Mouse (Mus musculus) heart, embryonic 10.5 days (tissue): ENCODE results near the gene Ptpn3. TPM values are rescaled to one million over a fixed set of nuclear protein-coding genes. Genes with fewer than 3 reads are reported as not detected.
"Not testable (repeated sequence)": the region's sequence is repeated elsewhere in the genome, so short reads cannot be mapped to it uniquely, and the experiment has no call there.

ENCODE experiments used
- DNase-seq: peaks from one replicate; pipeline ENCODE4 v3.0.0-alpha.2; 2017; ENCODE audit warnings: low spot score
- H3K27ac ChIP-seq: fragments of 300-500 bp; sonication (generic); 2 replicates; pipeline ENCODE4 v1.5.1; 2016; ENCODE audit warnings: mild to moderate bottlenecking
- H3K27me3 ChIP-seq: fragments of 300-500 bp; sonication (generic); 2 replicates; pipeline ENCODE4 v1.6.1; 2016; ENCODE audit warnings: mild to moderate bottlenecking; ENCODE audit not compliant: poor library complexity, insufficient read depth, severe bottlenecking
- H3K36me3 ChIP-seq: fragments of 300-500 bp; sonication (generic); 2 replicates; pipeline ENCODE4 v1.6.1; 2016; ENCODE audit warnings: mild to moderate bottlenecking, moderate library complexity
- H3K4me1 ChIP-seq: fragments of 300-500 bp; sonication (generic); 2 replicates; pipeline ENCODE4 v1.6.1; 2016; ENCODE audit warnings: mild to moderate bottlenecking
- H3K4me3 ChIP-seq: fragments of 300-500 bp; sonication (generic); 2 replicates; pipeline ENCODE4 v1.5.1; 2016; ENCODE audit warnings: mild to moderate bottlenecking, moderate library complexity
- H3K9me3 ChIP-seq: fragments of 300-500 bp; sonication (generic); 2 replicates; pipeline ENCODE4 v1.6.1; 2016; ENCODE audit warnings: mild to moderate bottlenecking, moderate library complexity
- WGBS: fragments of 180-500 bp; shearing (Covaris S2); methylation state at CpG from one replicate; pipeline ENCODE4 v1.1.7; 2016; 5-methylcytosine and 5-hydroxymethylcytosine counted together
- polyA plus RNA-seq: library from polyadenylated mRNA; unstranded; fragments of >200 nt; fragmentation: Nextera tagmentation; extraction: Ambion mirVana; gene quantifications from 2 replicates; pipeline ENCODE4 v1.2.1, GENCODE M21; 2016

The Ptpn3 gene
- polyA plus RNA-seq, 1 experiment from 2014 or later: 1.7 TPM

DNA sequence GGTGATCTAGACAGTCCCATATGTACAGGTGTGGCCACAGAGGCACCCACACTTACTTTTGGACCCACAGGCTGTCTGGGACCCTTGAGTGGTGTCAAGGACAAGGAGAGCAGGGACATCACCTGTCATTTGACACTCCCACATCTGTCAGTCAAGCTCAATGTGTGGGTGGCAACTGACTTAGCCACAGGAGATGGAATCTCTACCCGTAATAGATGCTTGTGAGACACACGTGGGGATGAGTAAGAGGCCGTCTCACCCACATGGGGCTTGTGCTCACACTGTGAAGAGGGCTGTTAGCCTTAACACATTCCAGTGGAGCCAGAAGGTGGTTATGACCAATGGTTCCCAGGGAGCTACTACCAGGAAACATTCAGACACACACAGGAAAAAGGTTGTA is 13.8 kb downstream of the Ptpn3 start:
- DNase-seq: no peak
- H3K27me3 ChIP-seq: 0 out of 2 replicates have a peak, but pooled peaks cover 4% of the 10 kb centered on the region
- H3K4me3 ChIP-seq: no peak overlapping the region
- H3K36me3 ChIP-seq: no peaks in the 10 kb centered on the region
- H3K4me1 ChIP-seq: no peaks in the 10 kb centered on the region
- WGBS: 75% methylated on average over 3 of the region's 3 CpGs
- H3K9me3 ChIP-seq: no peaks in the 10 kb centered on the region; the same call in 1 of the 2 replicates
- no peak overlapping the region for H3K27ac ChIP-seq

- Histone ChIP-seq H3K27ac (no peak overlapping the region), H3K27me3 (no peaks in the 10 kb centered on the region), H3K4me1 (no peaks in the 10 kb centered on the region), H3K36me3 (no peaks in the 10 kb centered on the region), H3K4me3 (no peak overlapping the region), H3K9me3 (no peaks in the 10 kb centered on the region; the same call in 1 of the 2 replicates)
- WGBS: 74% methylated on average over 2 of the region's 2 CpGs
- no peak for DNase-seq
Observed at GRCm38 (mm10) chr4:57285251-57285650, 16.4 kb downstream of the Ptpn3 start.

DNA sequence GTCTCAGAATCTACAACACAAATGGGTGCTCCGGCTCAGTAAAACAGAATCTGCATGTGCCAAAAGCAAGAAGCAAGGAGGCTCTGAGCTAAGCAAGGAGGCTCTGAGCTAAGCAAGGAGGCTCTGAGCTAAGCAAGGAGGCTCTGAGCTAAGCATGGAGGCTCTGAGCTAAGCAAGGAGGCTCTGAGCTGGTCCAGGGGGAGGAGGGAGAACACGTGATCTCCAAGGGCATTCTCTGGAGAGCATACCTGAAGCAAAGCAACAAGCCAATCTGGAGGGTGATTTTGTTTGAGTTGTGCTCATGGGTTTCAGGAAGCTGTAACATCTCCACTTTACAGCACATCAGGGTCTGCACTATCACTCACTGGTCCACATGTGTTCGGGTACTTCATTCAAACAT is 18.4 kb downstream of the Ptpn3 start:
- 69% methylated on average over 3 of the region's 3 CpGs for WGBS
- Histone ChIP-seq H3K4me3 (no peak overlapping the region), H3K4me1 (peaks cover 9% of the 10 kb centered on the region; the same call in 1 of the 2 replicates), H3K9me3 (no peaks in the 10 kb centered on the region; the same call in 1 of the 2 replicates), H3K27me3 (no peaks in the 10 kb centered on the region), H3K36me3 (no peaks in the 10 kb centered on the region), H3K27ac (no peak overlapping the region)
- DNase-seq: no peak

GRCm38 (mm10) chr4:57282630-57283029 is 19.0 kb downstream of the Ptpn3 start:
- Histone ChIP-seq H3K27ac (no peak overlapping the region), H3K4me3 (no peak overlapping the region), H3K4me1 (peaks cover 9% of the 10 kb centered on the region; the same call in 1 of the 2 replicates), H3K27me3 (no peaks in the 10 kb centered on the region), H3K9me3 (no peaks in the 10 kb centered on the region; the same call in 1 of the 2 replicates), H3K36me3 (no peaks in the 10 kb centered on the region)
- DNase-seq: no peak
- 73% methylated on average over 6 of the region's 6 CpGs for WGBS

DNA sequence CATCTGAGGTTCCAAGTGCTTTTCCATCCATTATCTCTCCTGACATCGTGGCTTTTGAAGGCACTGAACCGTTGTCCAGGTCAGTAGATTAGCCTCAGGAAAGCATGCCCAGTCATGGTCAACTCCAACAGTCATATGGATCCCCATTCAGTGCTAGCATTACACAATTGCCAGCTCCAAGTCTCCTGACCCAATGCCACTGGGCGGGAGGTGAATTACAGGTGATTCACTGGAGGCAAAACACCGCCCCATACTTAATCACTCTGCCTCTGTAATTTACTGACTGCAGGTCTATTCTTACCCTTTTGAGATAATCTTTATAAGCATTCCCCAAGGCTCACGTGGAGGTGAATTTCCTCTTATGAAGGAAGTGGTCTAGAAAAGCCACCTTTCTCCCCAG is 19.5 kb downstream of the Ptpn3 start:
- Histone ChIP-seq H3K9me3 (no peaks in the 10 kb centered on the region), H3K36me3 (no peaks in the 10 kb centered on the region), H3K4me3 (no peak overlapping the region), H3K4me1 (peaks cover 9% of the 10 kb centered on the region; the same call in 1 of the 2 replicates), H3K27ac (no peak overlapping the region), H3K27me3 (no peaks in the 10 kb centered on the region)
- WGBS: 69% methylated on average over 5 of the region's 5 CpGs
- no peak for DNase-seq

GRCm38 (mm10) chr4:57280888-57281287 is 20.7 kb downstream of the Ptpn3 start:
- H3K9me3 ChIP-seq: no peaks in the 10 kb centered on the region
- peaks cover 9% of the 10 kb centered on the region; the same call in 1 of the 2 replicates for H3K4me1 ChIP-seq
- no peak overlapping the region for H3K4me3 ChIP-seq
- no peaks in the 10 kb centered on the region for H3K27me3 ChIP-seq
- no peaks in the 10 kb centered on the region for H3K36me3 ChIP-seq
- DNase-seq: no peak
- WGBS: 76% methylated on average over 5 of the region's 5 CpGs
- no peak overlapping the region for H3K27ac ChIP-seq

DNA sequence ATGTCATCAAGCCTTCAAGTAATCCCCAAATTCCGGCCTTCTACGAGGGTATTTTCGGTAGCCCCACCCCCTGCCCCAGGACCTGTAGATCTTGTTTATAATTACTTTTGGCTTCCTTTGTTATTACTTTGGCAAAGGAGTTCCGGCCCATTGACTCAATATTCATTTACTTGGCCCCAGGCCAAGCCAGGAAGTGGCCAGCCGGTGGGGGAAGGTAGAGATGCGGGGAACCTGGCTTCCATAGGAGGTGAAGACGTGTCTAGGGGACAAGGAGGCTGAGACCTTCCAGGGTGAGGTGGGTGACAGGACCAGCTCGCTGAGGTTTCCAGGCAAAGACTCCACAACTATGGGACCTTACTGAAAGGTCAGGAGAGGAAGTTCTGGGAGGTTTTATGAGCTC is 22.4 kb downstream of the Ptpn3 start:
- H3K27me3 ChIP-seq: no peaks in the 10 kb centered on the region
- 44% methylated on average over 8 of the region's 8 CpGs for WGBS
- H3K36me3 ChIP-seq: no peaks in the 10 kb centered on the region
- no peak overlapping the region for H3K4me3 ChIP-seq
- DNase-seq: no peak
- no peaks in the 10 kb centered on the region for H3K9me3 ChIP-seq
- H3K27ac ChIP-seq: no peak overlapping the region
- H3K4me1 ChIP-seq: peaks cover 9% of the 10 kb centered on the region; the same call in 1 of the 2 replicates

DNA sequence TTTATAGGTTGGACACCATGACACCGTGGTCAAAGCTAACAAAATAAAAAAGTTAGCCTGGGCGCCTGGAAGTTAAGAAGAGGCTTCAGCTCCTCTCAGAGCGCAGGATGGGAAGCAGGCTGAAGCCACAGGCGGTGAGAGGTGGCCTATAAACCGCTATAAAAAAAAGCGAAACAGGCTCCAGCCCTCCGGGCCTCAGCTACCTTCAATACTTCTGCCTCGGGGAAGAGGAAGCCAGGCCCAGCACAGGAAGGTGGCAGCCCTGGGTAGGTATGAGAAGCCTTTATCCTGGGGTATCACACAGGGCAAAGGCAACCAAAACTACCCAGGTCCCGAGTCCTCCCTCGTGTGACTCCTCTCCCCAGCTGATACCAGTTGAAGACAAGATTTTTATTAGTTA is 22.8 kb downstream of the Ptpn3 start:
- no peaks in the 10 kb centered on the region for H3K36me3 ChIP-seq
- no peaks in the 10 kb centered on the region for H3K27me3 ChIP-seq
- no peak for DNase-seq
- H3K4me1 ChIP-seq: peaks cover 10% of the 10 kb centered on the region; the same call in 1 of the 2 replicates
- H3K27ac ChIP-seq: no peak overlapping the region
- no peaks in the 10 kb centered on the region for H3K9me3 ChIP-seq
- H3K4me3 ChIP-seq: no peak overlapping the region
- WGBS: 58% methylated on average over 10 of the region's 10 CpGs

GRCm38 (mm10) chr4:57277671-57278070 is 24.0 kb downstream of the Ptpn3 start:
- Histone ChIP-seq H3K4me3 (no peak overlapping the region), H3K4me1 (peaks cover 15% of the 10 kb centered on the region; the same call in 1 of the 2 replicates), H3K27me3 (0 out of 2 replicates have a peak, but pooled peaks cover 1% of the 10 kb centered on the region), H3K9me3 (no peaks in the 10 kb centered on the region), H3K36me3 (no peaks in the 10 kb centered on the region), H3K27ac (no peak overlapping the region)
- DNase-seq: no peak
- WGBS: 69% methylated on average over 3 of the region's 3 CpGs

GRCm38 (mm10) chr4:57275116-57275743 is 26.4 kb downstream of the Ptpn3 start:
- Histone ChIP-seq H3K27ac (no peak overlapping the region), H3K36me3 (no peaks in the 10 kb centered on the region), H3K4me3 (no peak overlapping the region), H3K27me3 (0 out of 2 replicates have a peak, but pooled peaks cover 8% of the 10 kb centered on the region), H3K4me1 (peaks cover 18% of the 10 kb centered on the region; the same call in 1 of the 2 replicates), H3K9me3 (no peaks in the 10 kb centered on the region)
- peak; percentile 84 for DNase-seq
- 13% methylated on average over 8 of the region's 8 CpGs for WGBS

- Histone ChIP-seq H3K4me1 (peaks cover 13% of the 10 kb centered on the region; the same call in 1 of the 2 replicates), H3K27ac (no peak overlapping the region), H3K9me3 (no peaks in the 10 kb centered on the region), H3K27me3 (0 out of 2 replicates have a peak, but pooled peaks cover 8% of the 10 kb centered on the region), H3K4me3 (no peak overlapping the region), H3K36me3 (no peaks in the 10 kb centered on the region)
- WGBS: 52% methylated on average over 15 of the region's 15 CpGs
- DNase-seq: no peak
Observed at GRCm38 (mm10) chr4:57273532-57274502, 27.8 kb downstream of the Ptpn3 start.

DNA sequence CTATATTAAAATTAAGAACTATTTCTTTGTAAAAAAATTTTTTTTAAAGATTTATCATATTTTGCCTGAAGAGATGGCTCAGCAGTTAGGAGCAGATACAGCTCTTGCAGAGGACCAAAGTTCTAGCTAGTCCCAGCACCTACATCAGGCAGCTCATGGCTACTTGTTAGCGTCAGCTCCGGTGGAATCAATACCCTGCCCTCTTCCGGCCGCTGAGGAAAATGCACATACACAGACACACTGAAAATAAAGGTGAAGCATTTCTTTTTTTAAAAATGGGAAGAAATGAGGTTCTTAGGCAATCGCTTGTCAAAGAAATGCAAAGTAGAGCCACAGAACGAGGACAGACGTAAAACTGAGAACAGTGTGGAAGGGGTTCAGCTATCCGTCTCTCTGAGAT is 30.6 kb downstream of the Ptpn3 start:
- H3K27ac ChIP-seq: no peak overlapping the region
- H3K27me3 ChIP-seq: 0 out of 2 replicates have a peak, but pooled peaks cover 8% of the 10 kb centered on the region
- 74% methylated on average over 8 of the region's 8 CpGs for WGBS
- no peak for DNase-seq
- H3K4me1 ChIP-seq: peaks cover 29% of the 10 kb centered on the region
- H3K4me3 ChIP-seq: no peak overlapping the region
- no peaks in the 10 kb centered on the region for H3K9me3 ChIP-seq
- no peaks in the 10 kb centered on the region for H3K36me3 ChIP-seq

DNA sequence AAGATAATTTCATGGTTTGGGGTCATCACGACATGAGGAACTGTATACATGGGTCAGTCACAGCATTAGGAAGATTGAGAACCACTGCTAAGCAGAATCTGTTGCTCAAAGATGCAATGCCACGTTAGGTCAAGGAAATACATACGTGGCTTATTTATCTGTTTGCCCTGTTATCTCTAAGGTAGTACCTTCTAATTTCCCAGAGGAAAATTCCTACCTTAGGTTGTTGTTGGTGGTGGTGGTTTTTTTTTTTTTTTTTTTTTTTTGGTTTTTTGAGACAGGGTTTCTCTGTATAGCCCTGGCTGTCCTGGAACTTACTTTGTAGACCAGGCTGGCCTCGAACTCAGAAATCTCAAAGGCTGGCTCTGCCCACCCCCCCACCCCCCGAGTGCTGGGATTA is 31.1 kb downstream of the Ptpn3 start:
- DNase-seq, H3K4me3 ChIP-seq, H3K36me3 ChIP-seq, H3K9me3 ChIP-seq, H3K27me3 ChIP-seq, H3K27ac ChIP-seq: not testable (repeated sequence)
- 83% methylated on average over 5 of the region's 5 CpGs for WGBS
- H3K4me1 ChIP-seq: peaks cover 34% of the 10 kb centered on the region
